Mouse (Mus musculus) CH12.LX (cell line): ENCODE data around the gene Chst15. TPM values are rescaled to one million over a fixed set of nuclear protein-coding genes. Genes with fewer than 3 reads are reported as not detected.

Experiments used
- DNase-seq: peaks from one replicate; pipeline ENCODE4 v3.0.0-alpha.2; 2013; ENCODE audit errors: extremely low read depth
- H3K27ac ChIP-seq: 2 replicates; pipeline ENCODE4 v1.5.1; 2012; ENCODE audit warnings: low read depth, mild to moderate bottlenecking, control low read depth, moderate library complexity; ENCODE audit not compliant: insufficient read depth
- H3K27me3 ChIP-seq: replicated peaks from 2 replicates; pipeline ENCODE3; 2012; ENCODE audit warnings: inconsistent platforms
- H3K36me3 ChIP-seq, 2 experiments: replicated peaks in 1 of 2; 2 replicates each; pipeline versions ENCODE3 to v1.6.1; 2012; ENCODE audit warnings: inconsistent platforms in 1 of 2, low read length in 1 of 2, mild to moderate bottlenecking in 1 of 2, mixed read lengths in 1 of 2, moderate library complexity in 1 of 2; ENCODE audit not compliant: control insufficient read depth in 1 of 2, insufficient read depth in 1 of 2
- H3K4me1 ChIP-seq, 2 experiments: 2 replicates each; pipeline ENCODE4 v1.6.1; 2012; ENCODE audit warnings: inconsistent platforms in 1 of 2, moderate library complexity in 1 of 2; ENCODE audit not compliant: insufficient read depth in 2 of 2, control insufficient read depth in 1 of 2
- H3K4me2 ChIP-seq: 2 replicates; pipeline ENCODE4 v1.6.1; 2012; ENCODE audit warnings: low read depth, mild to moderate bottlenecking, control low read depth; ENCODE audit not compliant: poor library complexity, insufficient read depth, severe bottlenecking
- H3K4me3 ChIP-seq, 3 experiments: fragments of 150-350 bp in 1 of 3; sonication (generic) in 1 of 3; replicated peaks in 1 of 3; 2 replicates each; pipeline versions ENCODE3 to v1.5.1; 2011 to 2012; ENCODE audit warnings: low read depth in 2 of 3, low read length in 2 of 3, mild to moderate bottlenecking in 2 of 3, moderate library complexity in 2 of 3, control low read depth in 1 of 3, improper control_type of control experiment in 1 of 3, inconsistent platforms in 1 of 3, mixed read lengths in 1 of 3; ENCODE audit not compliant: poor library complexity in 1 of 3
- H3K79me2 ChIP-seq: replicated peaks from 2 replicates; pipeline ENCODE4 v1.6.1; 2012; ENCODE audit warnings: mild to moderate bottlenecking, moderate library complexity; ENCODE audit not compliant: control insufficient read depth, poor library complexity, insufficient read depth, severe bottlenecking; ENCODE audit errors: extremely low read depth
- H3K9ac ChIP-seq: 2 replicates; pipeline ENCODE4 v1.6.1; 2012; ENCODE audit warnings: low read depth, mild to moderate bottlenecking, control low read depth, moderate library complexity; ENCODE audit not compliant: insufficient read depth
- H3K9me3 ChIP-seq: replicated peaks from 2 replicates; pipeline ENCODE3; 2012; ENCODE audit warnings: low read length, inconsistent platforms, mixed read lengths
- BHLHE40 ChIP-seq: IDR thresholded peaks from 2 replicates; pipeline ENCODE4 v1.6.1; 2011; ENCODE audit warnings: mild to moderate bottlenecking, low read depth, low read length, improper control_type of control experiment
- CHD1 ChIP-seq: IDR thresholded peaks from 2 replicates; pipeline ENCODE4 v1.6.1; 2012; ENCODE audit warnings: low read depth, low read length, improper control_type of control experiment, inconsistent platforms
- CHD2 ChIP-seq: IDR thresholded peaks from 2 replicates; pipeline ENCODE4 v1.6.1; 2011; ENCODE audit warnings: low read length, improper control_type of control experiment
- CTCF ChIP-seq, 2 experiments: IDR thresholded peaks in 1 of 2; conservative IDR thresholded peaks in 1 of 2; 2 replicates each; pipeline ENCODE4 v1.5.1; 2011 to 2012; ENCODE audit warnings: low read depth in 2 of 2, low read length in 2 of 2, improper control_type of control experiment in 1 of 2, inconsistent platforms in 1 of 2, mild to moderate bottlenecking in 1 of 2, moderate library complexity in 1 of 2
- E2F4 ChIP-seq: IDR thresholded peaks from 2 replicates; pipeline ENCODE4 v1.6.1; 2011; ENCODE audit warnings: low read depth, low read length, improper control_type of control experiment; ENCODE audit not compliant: insufficient replicate concordance
- EP300 ChIP-seq: IDR thresholded peaks from 2 replicates; pipeline ENCODE4 v1.6.1; 2011; ENCODE audit warnings: low read length, improper control_type of control experiment
- ETS1 ChIP-seq: conservative IDR thresholded peaks from 2 replicates; pipeline ENCODE4 v1.6.1; 2012; ENCODE audit warnings: low read depth, mild to moderate bottlenecking, inconsistent platforms, low read length, improper control_type of control experiment, moderate library complexity
- GABPA ChIP-seq: IDR thresholded peaks from 2 replicates; pipeline ENCODE4 v1.6.1; 2012; ENCODE audit warnings: low read depth, low read length, improper control_type of control experiment, inconsistent platforms; ENCODE audit not compliant: insufficient replicate concordance
- HCFC1 ChIP-seq: IDR thresholded peaks from 2 replicates; pipeline ENCODE4 v1.6.1; 2012; ENCODE audit warnings: low read depth, mild to moderate bottlenecking, inconsistent platforms, low read length, improper control_type of control experiment
- IRF4 ChIP-seq: IDR thresholded peaks from 2 replicates; pipeline ENCODE4 v1.6.1; 2014; ENCODE audit warnings: low read depth, mild to moderate bottlenecking, inconsistent platforms, low read length, improper control_type of control experiment
- JUN ChIP-seq: IDR thresholded peaks from 2 replicates; pipeline ENCODE4 v1.6.1; 2011; ENCODE audit warnings: low read depth, mild to moderate bottlenecking, low read length, improper control_type of control experiment, moderate library complexity; ENCODE audit not compliant: insufficient read depth
- JUND ChIP-seq: conservative IDR thresholded peaks from 2 replicates; pipeline ENCODE4 v1.6.1; 2011; ENCODE audit warnings: low read depth, low read length, improper control_type of control experiment
- MAFK ChIP-seq: IDR thresholded peaks from 2 replicates; pipeline ENCODE4 v1.6.1; 2011; ENCODE audit warnings: low read length, improper control_type of control experiment; ENCODE audit not compliant: insufficient replicate concordance
- MAX ChIP-seq: IDR thresholded peaks from 2 replicates; pipeline ENCODE4 v1.6.1; 2011; ENCODE audit warnings: low read length, improper control_type of control experiment
- MAZ ChIP-seq: IDR thresholded peaks from 2 replicates; pipeline ENCODE4 v1.6.1; 2012; ENCODE audit warnings: low read depth, mild to moderate bottlenecking, inconsistent platforms, low read length, improper control_type of control experiment, moderate library complexity
- MEF2A ChIP-seq: IDR thresholded peaks from 2 replicates; pipeline ENCODE4 v1.6.1; 2014; ENCODE audit warnings: low read depth, mild to moderate bottlenecking, inconsistent platforms, low read length, improper control_type of control experiment, borderline replicate concordance
- MXI1 ChIP-seq: IDR thresholded peaks from 2 replicates; pipeline ENCODE4 v1.6.1; 2011; ENCODE audit warnings: mild to moderate bottlenecking, low read depth, low read length, improper control_type of control experiment
- MYC ChIP-seq: IDR thresholded peaks from 2 replicates; pipeline ENCODE4 v1.6.1; 2011; ENCODE audit warnings: low read depth, mild to moderate bottlenecking, improper control_type of control experiment, low read length
- NELFE ChIP-seq: IDR thresholded peaks from 2 replicates; pipeline ENCODE4 v1.6.1; 2011; ENCODE audit warnings: low read depth, low read length, improper control_type of control experiment
- PAX5 ChIP-seq: IDR thresholded peaks from 2 replicates; pipeline ENCODE4 v1.6.1; 2012; ENCODE audit warnings: low read length, inconsistent platforms, mixed read lengths
- RCOR1 ChIP-seq: conservative IDR thresholded peaks from 2 replicates; pipeline ENCODE4 v1.6.1; 2012; ENCODE audit warnings: low read depth, mild to moderate bottlenecking, inconsistent platforms, low read length, improper control_type of control experiment
- SIN3A ChIP-seq: IDR thresholded peaks from 2 replicates; pipeline ENCODE4 v1.6.1; 2012; ENCODE audit warnings: low read length, improper control_type of control experiment, inconsistent platforms
- SMC3 ChIP-seq: IDR thresholded peaks from 2 replicates; pipeline ENCODE4 v1.6.1; 2011; ENCODE audit warnings: low read depth, low read length, improper control_type of control experiment
- TBP ChIP-seq: conservative IDR thresholded peaks from 2 replicates; pipeline ENCODE4 v1.6.1; 2011; ENCODE audit warnings: low read depth, low read length, improper control_type of control experiment
- TCF12 ChIP-seq: IDR thresholded peaks from 2 replicates; pipeline ENCODE4 v1.6.1; 2014; ENCODE audit warnings: low read depth, mild to moderate bottlenecking, inconsistent platforms, low read length, improper control_type of control experiment
- USF2 ChIP-seq: conservative IDR thresholded peaks from 2 replicates; pipeline ENCODE4 v1.6.1; 2011; ENCODE audit warnings: low read depth, low read length, improper control_type of control experiment
- ZC3H11A ChIP-seq: IDR thresholded peaks from 2 replicates; pipeline ENCODE4 v1.6.1; 2012; ENCODE audit warnings: low read depth, mild to moderate bottlenecking, inconsistent platforms, low read length, improper control_type of control experiment
- ZMIZ1 ChIP-seq: IDR thresholded peaks from 2 replicates; pipeline ENCODE4 v1.6.1; 2012; ENCODE audit warnings: low read depth, mild to moderate bottlenecking, inconsistent platforms, low read length, improper control_type of control experiment
- ZNF384 ChIP-seq: IDR thresholded peaks from 2 replicates; pipeline ENCODE4 v1.6.1; 2012; ENCODE audit warnings: low read depth, low read length, improper control_type of control experiment, inconsistent platforms
- dilution Hi-C: fragments of 300-500 bp; cut with MboI; formaldehyde crosslinking; loops from 2 replicates; pipeline ENCODE4 v1.14.3; 2020; ENCODE audit warnings: low sequenced_read_pairs; ENCODE audit not compliant: extremely low pct_unique_long_range_greater_than_20kb, extremely low pct_ligation_motif_present
- in situ Hi-C: fragments of 300-500 bp; cut with MboI; formaldehyde crosslinking; loops from 3 replicates; pipeline ENCODE4 v1.14.3; 2019; ENCODE audit warnings: low sequenced_read_pairs, low pct_ligation_motif_present, low pct_unique_long_range_greater_than_20kb, mixed read lengths
- polyA plus RNA-seq: library from polyadenylated mRNA; unstranded; fragments of >175 nt; gene quantifications from 2 replicates; pipeline ENCODE4 v1.2.1, GENCODE M21; 2012; ENCODE audit warnings: low read depth; ENCODE audit not compliant: insufficient read length
- total RNA-seq, 2 experiments: library from RNA; depleted of rRNA; stranded (reverse); fragments of 300-350 nt in 1 of 2; fragments of >200 nt in 1 of 2; gene quantifications; 2 replicates each; pipeline ENCODE4 v1.2.3; 2012 to 2014

Gene Chst15
- total and polyA plus RNA-seq, 3 experiments, result 0.42 to 0.81 (median 0.57) TPM

- DNase-seq, result no peak
Observed at GRCm38 (mm10) chr7:132269661-132270060, 47.4 kb downstream of the Chst15 start.

GRCm38 (mm10) chr7:132267721-132268498, 49.1 kb downstream of the Chst15 start:
- peak; percentile 49 for DNase-seq
- TF ChIP-seq TCF12, result peak; percentile 98
- no peak for TF ChIP-seq MYC
- peak; percentile 76 for TF ChIP-seq EP300
- no peak for TF ChIP-seq TBP
- TF ChIP-seq ZC3H11A, result no peak
- TF ChIP-seq E2F4, result no peak
- TF ChIP-seq CHD1, result no peak
- 0 out of 2 replicates have a peak, but pooled peaks have one; percentile 52 for TF ChIP-seq MEF2A
- TF ChIP-seq CHD2, result no peak
- TF ChIP-seq ETS1, result peak; percentile 41; the same call in 1 of the 2 replicates
- TF ChIP-seq JUND, result no peak
- peak; percentile 73; the same call in 1 of the 2 replicates for TF ChIP-seq RCOR1
- peak; percentile 84 for TF ChIP-seq BHLHE40
- TF ChIP-seq JUN, result no peak
- TF ChIP-seq IRF4, result peak; percentile 90
- no peak for TF ChIP-seq SMC3
- TF ChIP-seq SIN3A, result no peak
- no peak for TF ChIP-seq MXI1
- no peak for TF ChIP-seq MAZ
- no peak for TF ChIP-seq CTCF (conservative IDR thresholded peaks at IDR 0.05 in 1 of 2, IDR thresholded peaks at IDR 0.05 in 1 of 2; ENCODE audit: low read depth in 2 of 2, low read length in 2 of 2)
- TF ChIP-seq MAFK, result peak; percentile 27; the same call in 1 of the 2 replicates
- TF ChIP-seq GABPA, result no peak
- no peak for TF ChIP-seq MAX
- TF ChIP-seq, all 38 proteins: peak for 8
- peaks cover 47% of the 10 kb centered on the region for H3K27me3 ChIP-seq
- no peaks in the 10 kb centered on the region for H3K9me3 ChIP-seq
- no peaks in the 10 kb centered on the region for H3K79me2 ChIP-seq
- no peak overlapping the region for H3K4me2 ChIP-seq
- in situ Hi-C loops, result no loop called here
- peaks cover 13 to 19% of the 10 kb centered on the region in 2 experiments for H3K4me1 ChIP-seq
- H3K27ac ChIP-seq, result no peak overlapping the region
- dilution Hi-C loops, result no loop called here
- no peak overlapping the region for H3K4me3 ChIP-seq
- H3K36me3 ChIP-seq, result no peaks in the 10 kb centered on the region
- no peak overlapping the region for H3K9ac ChIP-seq

More at GRCm38 (mm10) chr7:132269661-132270060, 47.4 kb downstream of the Chst15 start:
- dilution Hi-C loops, result no loop called here
- TF ChIP-seq MXI1 (no peak), USF2 (no peak), SMC3 (no peak), EP300 (no peak), NELFE (no peak), ZNF384 (no peak), HCFC1 (no peak), ZMIZ1 (no peak), BHLHE40 (no peak), MEF2A (no peak), TBP (no peak), PAX5 (no peak)
- Histone ChIP-seq H3K36me3 (no peaks in the 10 kb centered on the region), H3K9me3 (no peaks in the 10 kb centered on the region), H3K27ac (no peak overlapping the region), H3K79me2 (no peaks in the 10 kb centered on the region), H3K4me2 (no peak overlapping the region), H3K27me3 (peaks cover 43% of the 10 kb centered on the region), H3K4me1 (peaks cover 13 to 19% of the 10 kb centered on the region in 2 experiments), H3K9ac (no peak overlapping the region), H3K4me3 (no peak overlapping the region)
- in situ Hi-C loops, result no loop called here
